Mouse (Mus musculus): ENCODE measurements around the gene Adam8. TPM values are rescaled to one million over a fixed set of nuclear protein-coding genes. Genes with fewer than 3 reads are reported as not detected.
A peak's percentile ranks its signal among the peaks of the same experiment; 100 is the strongest.

The Adam8 gene
- 2.3 and 2.8 TPM in 2 replicates for polyA plus RNA-seq (2016; fragmentation: Nextera tagmentation; extraction: Ambion mirVana)

GRCm38 (mm10) chr7:139992406-139992805 is at the start of gene Adam8:
Gene Adam8, minus strand, starts transcription at chr7:139992562.
- no peak for ATAC-seq (ENCODE audit: insufficient number of reproducible peaks, insufficient read depth, low FRiP score, low TSS enrichment)
- WGBS = 23% methylated on average over 7 of the region's 7 CpGs
- no peak within 1 kb of the TSS for H3K4me3 ChIP-seq
- H3K9ac ChIP-seq = no peak within 1 kb of the TSS
- peaks cover 14% of the 10 kb centered on the region for H3K36me3 ChIP-seq
- no peak within 1 kb of the TSS for H3K4me2 ChIP-seq (replicated peaks)
- no peaks in the 10 kb centered on the region for H3K4me1 ChIP-seq
- no peaks in the 10 kb centered on the region for H3K9me3 ChIP-seq
- no peaks in the 10 kb centered on the region for H3K27me3 ChIP-seq
- H3K27ac ChIP-seq = no peak within 1 kb of the TSS

DNA sequence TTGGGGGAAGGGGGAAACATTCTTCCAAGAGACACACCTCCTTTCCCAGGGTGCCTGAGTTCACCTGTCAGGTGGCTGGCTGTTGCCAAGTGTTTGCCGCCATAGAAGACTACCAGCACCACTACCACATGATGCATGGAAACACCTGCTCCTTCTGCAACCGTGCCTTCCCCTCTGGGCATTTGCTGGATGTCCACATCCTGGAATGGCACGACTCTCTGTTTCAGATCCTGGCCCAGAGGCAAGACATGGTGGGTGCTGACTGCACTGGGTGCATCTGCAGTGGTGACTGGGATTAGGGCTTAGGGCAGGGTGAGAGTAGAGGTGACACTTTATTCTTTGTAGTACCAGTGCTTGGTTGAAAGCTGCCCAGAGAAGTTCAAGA is 44.8 kb upstream of the Adam8 start:
- peaks cover 19% of the 10 kb centered on the region for H3K4me1 ChIP-seq
- H3K9me3 ChIP-seq = no peaks in the 10 kb centered on the region
- 48% methylated on average over 3 of the region's 3 CpGs for WGBS
- peaks cover 26% of the 10 kb centered on the region for H3K36me3 ChIP-seq
- H3K27me3 ChIP-seq = no peaks in the 10 kb centered on the region
- H3K4me2 ChIP-seq (replicated peaks) = peak overlapping the region; percentile 78
- peak overlapping the region; percentile 89 for H3K4me3 ChIP-seq
- no peak for ATAC-seq (ENCODE audit: insufficient number of reproducible peaks, insufficient read depth, low FRiP score, low TSS enrichment)
- H3K27ac ChIP-seq = no peak overlapping the region
- peak overlapping the region; percentile 91; the same call in 1 of the 2 replicates for H3K9ac ChIP-seq

DNA sequence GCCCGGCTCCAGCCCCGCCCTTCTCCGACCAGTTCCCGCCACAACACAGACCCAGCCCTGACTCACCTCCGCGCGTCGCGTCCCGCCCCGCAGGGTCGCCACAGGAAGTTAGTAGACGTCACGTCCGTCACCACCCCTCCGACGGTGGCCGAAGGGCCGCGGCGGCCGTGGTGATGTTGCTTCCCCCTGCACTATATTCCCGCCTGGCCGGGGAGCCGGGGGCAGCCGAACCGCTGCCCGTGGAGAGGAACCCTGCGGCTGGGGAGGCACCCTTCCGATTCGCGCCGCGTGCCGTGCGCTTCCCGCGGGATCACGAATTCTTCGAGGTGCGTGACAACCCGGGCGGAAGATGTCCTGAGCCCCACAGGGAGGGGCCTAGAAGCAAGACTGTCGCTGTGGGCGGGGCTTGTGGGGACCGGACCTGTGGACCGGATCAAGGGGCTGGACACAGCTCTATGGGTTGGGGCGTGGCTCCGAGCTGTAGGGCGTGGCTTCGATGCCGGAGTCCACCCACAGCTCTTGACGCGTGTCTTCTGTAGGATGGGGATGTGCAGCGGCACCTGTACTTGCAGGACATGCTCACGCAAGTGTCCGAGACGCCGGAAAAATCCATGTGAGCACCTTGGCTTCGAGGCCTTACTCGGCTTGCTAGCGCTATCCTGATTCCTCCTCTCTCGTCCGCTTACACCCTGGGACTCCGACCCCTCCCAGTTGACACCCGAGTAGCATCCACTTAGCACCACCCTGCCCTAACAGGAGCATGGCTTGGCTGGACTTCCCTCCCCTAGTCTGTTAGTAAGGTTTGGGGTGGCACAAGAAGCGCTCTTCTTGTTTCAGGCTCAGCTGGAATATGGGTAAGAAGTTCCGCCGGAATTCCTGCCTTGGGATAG is 44.2 kb upstream of the Adam8 start, which contains the start of the genes Zfp511 and Tubgcp2:
Gene Zfp511, plus strand, starts transcription at position 111 of the 890 bp plus-strand sequence.
Gene Tubgcp2, minus strand, starts transcription at position 389 of the 890 bp plus-strand sequence.
- WGBS = 1% methylated on average over 65 of the region's 69 CpGs
- H3K36me3 ChIP-seq = peaks cover 30% of the 10 kb centered on the region
- peak; percentile 95 for ATAC-seq (ENCODE audit: insufficient number of reproducible peaks, insufficient read depth, low FRiP score, low TSS enrichment)
- H3K4me1 ChIP-seq = peaks cover 19% of the 10 kb centered on the region
- peak within 1 kb of the TSS; percentile 88 for H3K27ac ChIP-seq
- peak within 1 kb of the TSS; percentile 89 for H3K4me3 ChIP-seq
- peak within 1 kb of the TSS; percentile 91 for H3K9ac ChIP-seq
- no peaks in the 10 kb centered on the region for H3K9me3 ChIP-seq
- H3K4me2 ChIP-seq (replicated peaks) = peak within 1 kb of the TSS; percentile 78
- no peaks in the 10 kb centered on the region for H3K27me3 ChIP-seq

DNA sequence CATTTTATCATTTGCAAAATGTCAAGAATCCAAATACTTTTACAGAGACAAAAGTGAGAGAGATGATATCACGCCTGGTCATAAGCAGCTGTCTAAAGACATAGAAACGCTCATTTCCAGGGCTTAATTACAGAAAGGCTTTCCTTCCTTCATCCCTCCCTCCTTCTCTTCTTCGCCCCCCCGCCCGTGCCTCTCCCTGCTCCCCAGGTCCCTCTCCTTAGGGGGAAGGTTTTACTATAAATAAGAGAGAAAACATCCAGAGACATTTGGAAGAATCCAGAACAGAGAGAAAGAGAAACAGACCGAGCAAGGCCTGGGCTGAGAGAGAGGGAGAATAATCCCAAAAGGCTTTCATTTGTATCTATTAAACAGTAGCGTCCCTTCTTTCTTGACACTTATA is 43.1 kb upstream of the Adam8 start:
- no peak overlapping the region for H3K27ac ChIP-seq
- H3K9ac ChIP-seq = peak overlapping the region; percentile 91
- no peaks in the 10 kb centered on the region for H3K9me3 ChIP-seq
- H3K4me3 ChIP-seq = peak overlapping the region; percentile 89
- no peaks in the 10 kb centered on the region for H3K27me3 ChIP-seq
- ATAC-seq (ENCODE audit: insufficient number of reproducible peaks, insufficient read depth, low FRiP score, low TSS enrichment) = no peak
- peaks cover 19% of the 10 kb centered on the region for H3K4me1 ChIP-seq
- H3K36me3 ChIP-seq = peaks cover 34% of the 10 kb centered on the region
- peak overlapping the region; percentile 78 for H3K4me2 ChIP-seq (replicated peaks)
- 19% methylated on average over 7 of the region's 7 CpGs for WGBS

- peaks cover 47% of the 10 kb centered on the region for H3K36me3 ChIP-seq
- 98% methylated on average over 9 of the region's 9 CpGs for WGBS
Observed at GRCm38 (mm10) chr7:140033386-140033785, 41.0 kb upstream of the Adam8 start.

DNA sequence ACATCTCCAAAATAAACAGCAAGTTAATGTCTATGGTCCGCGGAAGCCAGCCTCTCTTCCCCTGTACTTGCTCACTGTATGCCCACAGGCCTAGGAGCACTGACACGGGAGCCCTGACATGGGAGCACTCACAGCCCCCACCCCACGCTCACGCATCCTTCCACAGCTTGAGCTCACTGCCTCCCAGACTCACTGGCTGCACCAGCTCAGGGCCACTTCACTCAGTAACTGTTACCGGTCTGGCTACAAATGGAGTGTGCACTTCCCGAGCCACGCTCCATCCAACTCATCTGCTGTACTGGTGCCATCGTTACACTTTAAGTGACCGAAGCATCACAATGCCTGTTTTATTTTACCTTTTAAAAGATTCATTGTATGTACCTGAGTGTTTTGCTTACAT is 40.0 kb upstream of the Adam8 start:
- H3K27ac ChIP-seq = no peak overlapping the region
- no peak for ATAC-seq (ENCODE audit: insufficient number of reproducible peaks, insufficient read depth, low FRiP score, low TSS enrichment)
- no peak overlapping the region for H3K9ac ChIP-seq
- H3K36me3 ChIP-seq = peaks cover 52% of the 10 kb centered on the region
- no peak overlapping the region for H3K4me3 ChIP-seq
- peaks cover 18% of the 10 kb centered on the region for H3K4me1 ChIP-seq
- H3K4me2 ChIP-seq (replicated peaks) = no peak overlapping the region
- 96% methylated on average over 10 of the region's 10 CpGs for WGBS
- no peaks in the 10 kb centered on the region for H3K27me3 ChIP-seq
- no peaks in the 10 kb centered on the region for H3K9me3 ChIP-seq

More at GRCm38 (mm10) chr7:140033386-140033785, 41.0 kb upstream of the Adam8 start:
- H3K4me1 ChIP-seq = peaks cover 19% of the 10 kb centered on the region
- no peak overlapping the region for H3K4me2 ChIP-seq (replicated peaks)
- H3K27me3 ChIP-seq = no peaks in the 10 kb centered on the region
- ATAC-seq (ENCODE audit: insufficient number of reproducible peaks, insufficient read depth, low FRiP score, low TSS enrichment) = no peak
- no peaks in the 10 kb centered on the region for H3K9me3 ChIP-seq
- no peak overlapping the region for H3K4me3 ChIP-seq
- no peak overlapping the region for H3K27ac ChIP-seq
- no peak overlapping the region for H3K9ac ChIP-seq

- peaks cover 52% of the 10 kb centered on the region for H3K36me3 ChIP-seq
- H3K27ac ChIP-seq = no peak overlapping the region
- WGBS = 95% methylated on average over 12 of the region's 12 CpGs
- H3K4me3 ChIP-seq = no peak overlapping the region
- no peaks in the 10 kb centered on the region for H3K27me3 ChIP-seq
- H3K4me1 ChIP-seq = peaks cover 12% of the 10 kb centered on the region
- H3K9me3 ChIP-seq = no peaks in the 10 kb centered on the region
- H3K4me2 ChIP-seq (replicated peaks) = no peak overlapping the region
- no peak for ATAC-seq (ENCODE audit: insufficient number of reproducible peaks, insufficient read depth, low FRiP score, low TSS enrichment)
- no peak overlapping the region for H3K9ac ChIP-seq
Observed at GRCm38 (mm10) chr7:140031771-140032170, 39.4 kb upstream of the Adam8 start.

DNA sequence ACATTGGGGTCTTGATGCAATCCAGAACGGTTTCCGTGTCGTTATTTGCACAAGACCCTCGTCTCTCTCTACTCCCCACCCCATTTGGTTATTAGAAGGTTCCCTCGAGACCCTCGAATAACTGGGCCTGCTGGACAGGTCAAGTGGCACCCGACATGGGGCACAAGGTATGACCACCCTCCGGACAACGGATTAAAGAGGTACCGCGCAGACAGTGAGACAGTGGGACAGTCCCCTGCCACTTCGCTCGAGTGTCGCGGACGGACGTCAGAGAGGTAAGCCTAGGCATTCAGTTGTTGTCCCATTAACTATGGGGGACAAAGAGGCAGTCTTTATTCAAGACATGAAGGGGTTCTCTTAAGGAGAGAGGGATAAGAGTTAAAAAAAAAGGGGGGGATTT is 19.0 kb upstream of the Adam8 start:
- Histone ChIP-seq H3K9me3 (no peaks in the 10 kb centered on the region), H3K4me1 (no peaks in the 10 kb centered on the region), H3K4me2 (replicated peaks) (no peak overlapping the region), H3K36me3 (peaks cover 40% of the 10 kb centered on the region), H3K27ac (no peak overlapping the region), H3K4me3 (no peak overlapping the region), H3K27me3 (no peaks in the 10 kb centered on the region), H3K9ac (no peak overlapping the region)
- ATAC-seq (ENCODE audit: insufficient number of reproducible peaks, insufficient read depth, low FRiP score, low TSS enrichment) = no peak
- 94% methylated on average over 17 of the region's 17 CpGs for WGBS

- H3K9ac ChIP-seq = no peak overlapping the region
- no peaks in the 10 kb centered on the region for H3K4me1 ChIP-seq
- H3K36me3 ChIP-seq = peaks cover 63% of the 10 kb centered on the region
- no peak overlapping the region for H3K4me3 ChIP-seq
- no peaks in the 10 kb centered on the region for H3K27me3 ChIP-seq
- no peaks in the 10 kb centered on the region for H3K9me3 ChIP-seq
- H3K27ac ChIP-seq = no peak overlapping the region
- no peak overlapping the region for H3K4me2 ChIP-seq (replicated peaks)
- 98% methylated on average over 9 of the region's 9 CpGs for WGBS
- no peak for ATAC-seq (ENCODE audit: insufficient number of reproducible peaks, insufficient read depth, low FRiP score, low TSS enrichment)
Observed at GRCm38 (mm10) chr7:140007781-140008180, 15.4 kb upstream of the Adam8 start.

GRCm38 (mm10) chr7:140006861-140007611 is 14.7 kb upstream of the Adam8 start:
- no peaks in the 10 kb centered on the region for H3K9me3 ChIP-seq
- WGBS = 93% methylated on average over 9 of the region's 9 CpGs
- H3K4me1 ChIP-seq = no peaks in the 10 kb centered on the region
- H3K36me3 ChIP-seq = peaks cover 69% of the 10 kb centered on the region
- no peak for ATAC-seq (ENCODE audit: insufficient number of reproducible peaks, insufficient read depth, low FRiP score, low TSS enrichment)
- H3K4me2 ChIP-seq (replicated peaks) = no peak overlapping the region
- no peak overlapping the region for H3K9ac ChIP-seq
- no peak overlapping the region for H3K4me3 ChIP-seq
- H3K27me3 ChIP-seq = no peaks in the 10 kb centered on the region
- H3K27ac ChIP-seq = no peak overlapping the region

GRCm38 (mm10) chr7:140004666-140005065 is 12.3 kb upstream of the Adam8 start:
- 93% methylated on average over 8 of the region's 8 CpGs for WGBS
- no peaks in the 10 kb centered on the region for H3K4me1 ChIP-seq

More at GRCm38 (mm10) chr7:140004666-140005065, 12.3 kb upstream of the Adam8 start:
- no peak for ATAC-seq (ENCODE audit: insufficient number of reproducible peaks, insufficient read depth, low FRiP score, low TSS enrichment)
- Histone ChIP-seq H3K36me3 (peaks cover 79% of the 10 kb centered on the region), H3K27ac (no peak overlapping the region), H3K9me3 (no peaks in the 10 kb centered on the region), H3K27me3 (no peaks in the 10 kb centered on the region), H3K4me2 (replicated peaks) (no peak overlapping the region), H3K9ac (no peak overlapping the region), H3K4me3 (no peak overlapping the region)
